Mouse (Mus musculus): ENCODE measurements around the gene Kif1bp.

Gene Kif1bp

DNA sequence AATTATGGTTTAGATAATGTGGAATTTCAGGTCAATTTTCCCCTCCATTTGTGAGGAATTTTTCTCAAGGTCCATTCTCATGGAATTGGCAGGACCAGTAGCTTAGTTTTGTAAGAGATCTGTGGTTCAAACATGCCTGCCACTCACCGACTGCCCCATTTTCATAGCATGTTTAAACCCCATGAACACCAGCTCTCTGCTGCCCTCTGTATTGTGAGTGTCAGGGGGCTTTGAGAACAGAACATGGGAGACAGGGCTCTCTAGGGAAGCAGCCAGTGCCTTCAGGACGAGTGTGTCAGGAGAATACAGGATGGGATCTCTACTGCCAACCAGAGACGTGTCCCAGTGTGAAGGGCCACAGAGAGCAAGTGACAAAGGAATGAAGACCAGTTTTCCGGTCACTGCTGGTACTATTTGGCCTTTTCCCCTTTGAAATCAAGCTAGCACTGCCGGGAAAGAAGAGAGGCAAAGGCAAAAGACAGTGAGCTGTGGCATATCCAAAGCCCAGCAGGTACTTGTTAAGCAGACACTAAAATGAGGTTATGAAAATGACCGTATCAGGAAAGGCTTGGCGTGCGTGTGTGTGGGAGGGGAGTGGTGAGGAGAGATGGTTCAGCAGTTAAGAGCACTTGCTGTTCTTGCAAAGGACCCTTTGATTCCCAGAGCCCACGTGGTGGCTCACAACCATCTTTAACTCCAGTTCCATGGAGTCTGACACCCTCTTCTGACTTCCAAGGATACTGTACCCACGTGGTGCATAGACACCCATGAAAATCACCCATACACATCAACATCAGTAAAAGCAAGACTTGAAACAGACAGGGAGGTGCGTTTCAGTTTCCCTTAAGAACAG lies 22.3 kb downstream of the Kif1bp start:
- no peak for DNase-seq (ENCODE audit: low spot score)

- no peak for DNase-seq (ENCODE audit: low spot score)
Measured at GRCm38 (mm10) chr10:62553611-62554091, 24.6 kb downstream of the Kif1bp start.

DNA sequence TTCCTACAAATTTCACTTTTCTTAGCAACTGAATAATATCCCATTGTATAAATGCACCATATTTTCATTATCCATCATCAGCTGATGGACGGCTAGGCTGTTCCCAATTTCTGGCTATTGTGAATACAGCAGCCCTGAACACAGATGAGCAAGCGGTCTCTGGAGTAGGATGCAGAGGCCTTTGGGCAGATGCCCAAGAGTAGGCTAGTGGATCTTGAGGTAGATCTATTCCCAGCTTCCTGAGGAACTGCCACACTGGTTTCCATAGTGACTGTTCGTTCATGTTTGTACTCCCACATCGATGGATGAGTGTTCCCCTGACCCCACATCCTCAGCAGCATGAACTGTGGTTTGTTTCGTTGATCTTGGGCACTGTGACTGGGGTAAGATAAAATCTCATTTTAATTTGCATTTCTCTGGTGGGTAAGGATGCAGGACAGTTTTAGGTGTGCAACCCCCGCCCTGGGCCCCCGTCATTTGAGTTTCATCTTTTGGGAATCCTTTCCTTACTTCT lies 27.4 kb downstream of the Kif1bp start:
- DNase-seq (ENCODE audit: low spot score) = no peak

DNA sequence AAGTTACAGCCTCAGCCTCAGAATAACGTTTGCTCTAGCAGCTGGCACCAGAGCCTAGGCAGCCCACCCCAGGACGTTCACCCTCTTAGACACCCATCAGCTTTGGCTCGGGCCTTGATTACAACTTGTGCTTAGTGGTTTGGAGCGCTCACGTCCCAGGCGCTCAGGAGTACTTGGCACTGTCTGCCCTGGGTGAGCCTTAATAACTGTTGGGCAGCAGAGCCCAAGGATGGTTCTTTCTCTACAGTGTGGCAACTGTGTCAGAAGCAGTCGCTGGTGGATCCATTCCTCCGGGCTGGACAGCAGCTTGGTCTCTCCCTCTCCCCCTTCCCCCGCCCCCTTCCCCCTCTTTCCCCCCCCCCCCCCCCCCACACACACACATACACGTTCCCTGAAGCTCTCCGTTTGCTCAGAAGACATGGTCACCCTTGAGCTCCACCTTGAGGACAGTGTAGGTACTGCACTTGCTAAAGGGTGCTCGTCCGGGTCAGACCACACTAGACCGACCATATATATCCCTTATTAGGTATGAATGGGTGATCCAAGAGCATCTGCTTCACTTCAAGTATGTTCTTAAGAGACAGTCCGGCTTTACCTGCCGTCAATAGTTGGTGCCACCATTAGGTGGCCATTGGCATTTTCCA lies 28.6 kb downstream of the Kif1bp start:
- peak; percentile 69 for DNase-seq (ENCODE audit: low spot score)

DNA sequence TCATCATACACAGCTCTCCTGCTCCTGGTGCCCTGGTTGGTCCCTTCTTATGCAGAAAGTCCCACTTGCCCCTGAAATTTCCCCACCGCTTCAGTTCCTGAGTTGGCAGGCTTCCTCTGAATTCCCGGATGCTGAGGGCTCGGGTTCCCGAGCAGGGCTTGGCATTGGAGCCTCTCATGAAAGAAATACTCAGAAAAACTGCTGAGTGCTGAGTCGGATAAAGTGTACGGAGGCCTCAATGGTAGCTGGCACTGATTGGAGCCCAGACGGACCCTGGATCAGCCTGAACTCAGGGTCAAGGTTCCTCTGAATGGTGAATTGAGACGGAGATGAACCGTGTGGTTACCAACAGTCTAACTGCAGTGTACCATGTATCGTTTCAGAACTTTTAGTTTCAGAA lies 31.8 kb downstream of the Kif1bp start:
- no peak for DNase-seq (ENCODE audit: low spot score)

DNA sequence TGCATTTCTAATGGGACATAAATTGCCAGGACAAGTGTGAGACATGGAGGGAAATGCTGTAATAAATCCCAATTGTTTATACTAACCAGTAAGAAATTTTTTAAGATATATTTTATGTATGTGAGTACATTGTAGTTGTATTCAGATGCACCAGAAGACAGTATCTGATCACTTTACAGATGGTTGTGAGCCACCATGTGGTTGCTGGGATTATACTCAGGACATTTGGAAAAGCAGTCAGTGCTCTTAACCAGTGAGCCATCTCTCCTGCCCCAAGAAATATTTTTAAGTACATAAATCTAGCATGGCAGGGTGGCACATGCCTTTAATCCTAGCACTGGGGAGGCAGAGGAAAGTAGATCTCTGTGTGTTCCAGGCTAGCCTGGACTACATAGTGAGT lies 32.5 kb downstream of the Kif1bp start:
- no peak for DNase-seq (ENCODE audit: low spot score)

DNA sequence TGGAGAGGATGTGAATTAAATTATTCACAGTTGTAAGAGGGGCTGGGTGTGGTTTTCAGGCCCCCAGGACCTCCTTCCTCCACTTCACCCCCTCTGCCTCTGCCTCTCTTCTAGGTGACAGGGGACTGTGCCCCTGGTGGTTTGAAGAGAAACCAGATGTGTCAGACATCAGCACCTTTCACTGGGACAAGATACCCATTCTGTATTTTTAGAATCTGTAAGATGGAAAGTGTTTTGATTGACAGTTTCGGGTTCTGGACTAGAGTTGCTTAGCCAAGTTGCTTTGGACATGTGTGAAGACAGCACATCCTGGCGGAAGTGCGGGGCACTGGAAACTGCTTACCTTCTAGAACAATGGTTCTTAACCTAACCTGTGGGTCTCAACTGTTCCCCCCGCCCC lies 33.9 kb downstream of the Kif1bp start:
- no peak for DNase-seq (ENCODE audit: low spot score)

GRCm38 (mm10) chr10:62543399-62543808 lies 34.9 kb downstream of the Kif1bp start:
- DNase-seq (ENCODE audit: low spot score) = peak; percentile 62

- DNase-seq (ENCODE audit: low spot score) = no peak
Measured at GRCm38 (mm10) chr10:62542928-62543327, 35.3 kb downstream of the Kif1bp start.

GRCm38 (mm10) chr10:62542507-62542906 lies 35.8 kb downstream of the Kif1bp start:
- DNase-seq (ENCODE audit: low spot score) = no peak

DNA sequence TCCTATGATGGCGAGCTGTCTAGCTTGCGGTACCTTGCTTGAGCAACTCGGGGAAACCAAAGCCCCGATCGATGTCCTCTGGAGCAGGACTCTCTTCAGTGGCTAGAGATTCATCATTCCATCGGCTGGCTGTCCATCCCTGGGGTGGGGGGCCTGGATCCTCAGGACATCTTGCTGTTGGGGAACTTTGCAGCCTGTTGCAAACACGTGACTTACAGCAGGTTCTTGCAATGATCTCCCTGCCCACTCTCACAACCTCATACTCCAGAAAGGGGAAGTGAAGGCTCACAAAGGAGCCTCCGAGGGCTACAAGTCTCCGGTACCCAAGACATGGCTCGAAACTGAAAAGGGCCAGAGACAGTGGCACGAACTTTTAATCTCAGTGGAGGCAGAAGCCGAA lies 36.8 kb downstream of the Kif1bp start:
- DNase-seq (ENCODE audit: low spot score) = peak; percentile 30

DNA sequence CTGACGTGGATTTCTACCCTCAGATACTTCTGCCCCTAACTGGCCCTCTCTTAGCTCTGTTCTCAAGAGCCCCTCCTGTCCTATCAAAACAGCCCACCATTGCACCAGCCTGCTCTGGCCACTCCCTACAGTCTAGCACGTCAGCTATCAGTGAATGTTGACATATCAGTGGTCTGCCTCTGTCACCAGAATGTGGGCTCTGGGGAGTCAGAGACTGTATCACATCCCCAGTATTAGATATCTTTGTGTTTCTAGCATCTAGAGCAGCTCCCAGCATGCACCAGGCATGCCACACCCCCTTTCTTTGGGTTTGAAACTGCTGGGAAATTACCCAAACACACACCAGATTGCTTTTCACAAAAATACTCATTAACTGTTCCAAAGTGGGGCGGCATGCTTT lies 37.5 kb downstream of the Kif1bp start:
- DNase-seq (ENCODE audit: low spot score) = no peak

- DNase-seq (ENCODE audit: low spot score) = no peak
Measured at GRCm38 (mm10) chr10:62534509-62534908, 43.7 kb downstream of the Kif1bp start.

- no peak for DNase-seq (ENCODE audit: low spot score)
Measured at GRCm38 (mm10) chr10:62532832-62533231, 45.4 kb downstream of the Kif1bp start.

- DNase-seq (ENCODE audit: low spot score) = no peak
Measured at GRCm38 (mm10) chr10:62530183-62530582, 48.1 kb downstream of the Kif1bp start.

GRCm38 (mm10) chr10:62527351-62527750 lies 50.9 kb downstream of the Kif1bp start, which contains the start of gene Srgn:
Srgn (minus strand) TSS chr10:62527451.
- no peak for DNase-seq (ENCODE audit: low spot score)

DNA sequence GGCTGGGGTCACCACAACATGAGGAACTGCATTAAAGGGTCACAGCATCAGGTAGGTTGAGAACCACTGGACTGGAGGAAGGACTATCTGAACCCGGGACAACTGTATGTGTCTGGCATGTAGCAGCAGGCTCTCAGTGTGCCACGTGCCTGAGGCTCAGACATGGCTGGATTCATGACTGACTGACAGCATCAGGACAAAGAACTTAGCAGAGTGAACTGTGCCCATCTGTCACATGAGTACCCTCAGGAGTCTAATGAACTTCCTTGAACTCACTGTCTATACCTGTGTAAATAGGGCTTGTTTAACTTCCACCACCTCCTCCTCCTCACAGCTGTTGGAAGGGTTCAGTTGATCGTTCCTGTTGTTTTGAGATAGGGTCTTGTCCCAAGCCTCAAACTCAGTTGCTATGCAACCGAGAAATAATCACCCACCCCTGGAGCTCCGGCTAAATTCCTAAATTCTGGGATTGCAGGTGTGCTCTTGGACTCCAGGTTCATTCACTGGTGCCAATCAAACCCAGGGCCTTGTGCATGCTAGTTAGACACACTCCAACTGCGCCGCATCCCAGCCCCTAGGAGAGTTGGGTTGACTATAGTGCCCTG lies 55.8 kb downstream of the Kif1bp start:
- no peak for DNase-seq (ENCODE audit: low spot score)

DNA sequence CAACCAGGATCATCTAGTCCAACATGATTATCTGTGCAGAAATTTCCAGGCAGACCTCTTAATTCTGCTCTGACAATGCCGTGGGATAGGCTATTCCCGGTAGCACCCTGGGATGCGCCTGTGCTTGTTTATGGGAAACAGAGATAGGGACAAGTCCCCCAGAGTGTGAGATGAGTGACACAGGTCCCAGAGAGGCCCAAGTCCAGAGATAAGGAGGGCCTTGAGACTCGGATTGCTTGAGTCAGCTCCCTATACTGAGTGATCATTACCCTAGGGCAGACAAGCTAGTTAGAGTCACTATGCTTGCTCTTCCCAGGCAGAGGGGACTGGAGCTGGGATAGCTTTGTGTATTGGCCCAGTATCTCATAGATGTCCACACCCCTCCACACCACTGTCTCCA lies 56.5 kb downstream of the Kif1bp start:
- no peak for DNase-seq (ENCODE audit: low spot score)

DNA sequence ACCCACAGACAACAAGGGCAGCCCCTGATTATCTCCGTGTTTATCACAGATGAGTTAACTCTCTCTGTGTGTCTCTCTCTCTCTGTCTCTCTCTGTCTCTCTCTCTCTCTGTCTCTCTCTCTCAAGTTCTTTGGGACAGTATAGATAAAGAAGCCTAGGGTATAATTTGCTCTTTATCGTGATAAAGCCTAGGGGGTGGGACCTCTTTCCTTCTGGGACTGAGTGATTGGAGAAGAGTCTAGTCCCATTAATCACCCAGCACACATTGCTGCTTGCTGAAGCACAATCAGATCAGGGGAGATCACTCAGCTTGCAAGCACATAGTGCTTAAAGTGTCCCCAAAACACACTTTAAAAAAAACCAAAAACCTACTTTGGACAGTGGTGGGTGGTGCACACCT lies 57.3 kb downstream of the Kif1bp start:
- DNase-seq (ENCODE audit: low spot score) = no peak

DNA sequence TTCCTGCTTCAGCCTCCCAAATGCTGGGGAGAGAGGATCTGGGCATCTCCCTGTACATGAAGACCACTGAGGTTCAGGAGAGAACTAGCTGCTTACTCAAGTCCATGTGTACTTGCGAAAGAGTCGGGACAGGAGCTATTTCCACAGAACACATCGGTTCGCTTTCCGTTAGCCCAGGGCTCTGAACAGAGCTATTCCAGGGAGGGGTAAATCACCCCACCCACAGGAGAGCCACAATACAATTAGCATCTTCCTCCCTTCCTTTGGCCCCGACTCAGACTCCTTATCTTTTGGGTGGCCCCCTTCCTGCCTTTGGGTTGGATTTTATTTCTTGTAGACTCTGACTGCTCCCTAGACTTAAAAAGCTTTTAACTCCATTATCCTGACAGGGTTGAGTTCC lies 60.7 kb downstream of the Kif1bp start:
- no peak for DNase-seq (ENCODE audit: low spot score)

DNA sequence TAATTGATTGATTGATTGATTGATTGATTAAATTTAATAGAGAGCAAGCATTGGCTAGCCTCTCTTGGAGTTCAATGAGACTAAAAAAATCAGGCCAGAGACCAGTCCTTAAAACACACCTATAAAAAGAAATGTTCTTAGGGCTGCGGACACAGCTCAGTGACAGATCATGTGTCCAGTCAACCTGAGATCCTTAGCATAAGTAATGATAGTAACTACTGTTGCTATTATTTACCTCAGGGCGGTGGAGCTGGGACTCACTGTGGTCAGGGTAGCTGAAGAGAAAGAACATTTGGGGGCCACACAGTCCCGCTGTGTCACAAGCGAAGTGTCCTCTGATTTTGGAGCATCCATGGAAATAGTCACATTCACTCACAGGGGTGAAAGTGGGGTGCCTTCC lies 65.4 kb downstream of the Kif1bp start:
- no peak for DNase-seq (ENCODE audit: low spot score)

DNA sequence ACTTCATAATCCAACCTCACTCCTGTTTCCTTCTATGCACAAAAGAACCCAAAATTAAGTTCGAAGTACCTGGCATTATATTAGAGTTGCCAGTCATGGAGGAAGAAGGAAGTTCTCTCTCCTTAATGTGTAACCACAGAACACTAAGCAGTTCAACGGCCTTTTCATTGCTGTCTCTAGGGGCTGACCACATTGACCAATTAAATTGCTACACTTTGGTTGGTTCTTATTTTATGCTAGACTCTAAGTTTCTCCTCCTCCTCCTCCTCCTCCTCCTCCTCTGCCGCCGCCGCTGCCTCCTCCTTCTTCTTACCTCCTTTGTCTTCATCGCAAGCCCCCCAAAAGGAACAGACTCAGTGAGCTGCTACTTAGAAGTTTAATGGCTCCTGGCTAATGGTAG lies 66.7 kb downstream of the Kif1bp start:
- DNase-seq (ENCODE audit: low spot score) = no peak
